11 mouse cellular contexts compared by ENCODE assay signal in the genomic region with DNA sequence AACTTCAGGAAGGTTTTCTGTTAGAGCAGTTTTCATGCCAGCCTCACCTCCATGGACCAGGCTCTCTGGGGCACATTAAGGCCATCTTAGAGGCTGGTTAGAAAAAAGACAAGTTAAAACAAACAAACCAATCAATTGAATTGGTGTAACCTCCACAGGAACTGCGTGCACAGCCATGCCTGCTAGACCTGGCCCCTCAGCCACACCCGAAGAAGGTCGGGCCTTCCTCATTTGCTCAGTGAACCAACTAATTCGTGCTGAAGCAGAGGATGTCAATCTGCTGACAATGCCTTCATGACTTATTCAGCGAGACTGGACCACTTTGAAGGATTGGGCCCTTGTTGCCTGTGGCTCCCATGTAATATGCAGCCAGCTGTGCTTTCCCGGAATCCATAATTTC. TPM values are rescaled to one million over a fixed set of nuclear protein-coding genes. Genes with fewer than 3 reads are reported as not detected.
DNase-seq lines count a peak whose midpoint lies in the region; ATAC-seq and TF ChIP-seq lines count a peak whose summit lies in the region.
"Had no signal": no experiment of that assay in that cellular context is flagged by ENCODE, and none has a peak within 500 bp of the region (broad histone marks: within the 10 kb centered on the region; RNA-seq: fewer than 3 reads in every experiment).

No protein-coding gene starts in this region.

- no peaks in the 10 kb centered on the region for H3K9me3 ChIP-seq in midbrain, embryonic 11.5 days (ENCODE audit: control insufficient read depth, low read length)
- H3K9me3 ChIP-seq in midbrain, postnatal 0 days (ENCODE audit: low read length) = no peaks in the 10 kb centered on the region
- 0 out of 2 replicates have a peak, but pooled peaks cover 2% of the 10 kb centered on the region for H3K9me3 ChIP-seq in liver, embryonic 12.5 days (replicated peaks)
- H3K9me3 ChIP-seq: lung, embryonic 15.5 days; stomach, embryonic 15.5 days had no signal

- H3K27ac ChIP-seq in midbrain, embryonic 11.5 days (ENCODE audit: low read depth, low read length) = peak overlapping the region; percentile 31; the same call in 1 of the 2 replicates
- H3K27ac ChIP-seq in midbrain, postnatal 0 days (ENCODE audit: low read depth, low read length) = no peak overlapping the region
- H3K27ac ChIP-seq in liver, embryonic 12.5 days = peak overlapping the region; percentile 82
- H3K27ac ChIP-seq: hindbrain, embryonic 12.5 days; lung, embryonic 15.5 days had no signal

- H3K4me2 ChIP-seq in midbrain, embryonic 11.5 days = no peak overlapping the region
- no peak overlapping the region for H3K4me2 ChIP-seq in midbrain, postnatal 0 days (ENCODE audit: low read depth, low read length, poor library complexity, severe bottlenecking)
- H3K4me2 ChIP-seq in liver, embryonic 12.5 days = peak overlapping the region; percentile 32
- H3K4me2 ChIP-seq: hindbrain, embryonic 12.5 days; lung, embryonic 15.5 days; stomach, embryonic 15.5 days had no signal

- 15% methylated on average over 6 of the region's 6 CpGs for WGBS in midbrain, embryonic 11.5 days
- WGBS in midbrain, postnatal 0 days = 18% methylated on average over 6 of the region's 6 CpGs
- 23% methylated on average over 6 of the region's 6 CpGs for WGBS in liver, embryonic 12.5 days (ENCODE audit: insufficient replicate concordance)
- 47% methylated on average over 6 of the region's 6 CpGs for WGBS in lung, adult 2 months

- ATAC-seq in midbrain, embryonic 11.5 days (ENCODE audit: low FRiP score) = peak; percentile 67; the same call in 1 of the 2 replicates
- ATAC-seq in midbrain, postnatal 0 days (ENCODE audit: low FRiP score) = no peak
- ATAC-seq in liver, embryonic 12.5 days = peak; percentile 17; the same call in 1 of the 2 replicates

- TF ChIP-seq POLR2A in lung, adult 2 months (IDR thresholded peaks at IDR 0.05; ENCODE audit: borderline replicate concordance, extremely low read depth, low read depth, low read length) = no peak

- no peak for TF ChIP-seq CTCF in midbrain, postnatal 0 days (IDR thresholded peaks at IDR 0.05)
- no peak for TF ChIP-seq CTCF in lung, adult 2 months (IDR thresholded peaks at IDR 0.05; ENCODE audit: insufficient read depth, low read length)

- DNase-seq in midbrain, embryonic 11.5 days (ENCODE audit: low spot score, missing footprints) = peak; percentile 88
- no peak for DNase-seq in midbrain, postnatal 0 days (ENCODE audit: low spot score)
- DNase-seq in c-Kit-positive CD71-positive TER-119-positive erythroid progenitor cells, embryonic 14.5 days (ENCODE audit: low spot score) = peak; percentile 44
- peak; percentile 44 for DNase-seq in retina, postnatal 1 day
- no peak for DNase-seq in right cerebral cortex, postnatal 10 days (ENCODE audit: low spot score in 2 of 2)
- no peak for DNase-seq in lung, adult 2 months
- DNase-seq: cerebellum, adult 18-20 months had no signal

- no peaks in the 10 kb centered on the region for H3K36me3 ChIP-seq in midbrain, embryonic 11.5 days (ENCODE audit: control insufficient read depth, insufficient read depth, low read length)
- H3K36me3 ChIP-seq in midbrain, postnatal 0 days (ENCODE audit: insufficient read depth, low read length) = no peaks in the 10 kb centered on the region
- H3K36me3 ChIP-seq in liver, embryonic 12.5 days = no peaks in the 10 kb centered on the region
- H3K36me3 ChIP-seq: hindbrain, embryonic 12.5 days; lung, embryonic 15.5 days; stomach, embryonic 15.5 days had no signal

- H3K4me1 ChIP-seq in midbrain, embryonic 11.5 days (ENCODE audit: control insufficient read depth, insufficient read depth, low read length) = peaks cover 10% of the 10 kb centered on the region
- no peaks in the 10 kb centered on the region; the same call in 1 of the 2 replicates for H3K4me1 ChIP-seq in midbrain, postnatal 0 days (ENCODE audit: insufficient read depth, low read length)
- H3K4me1 ChIP-seq in liver, embryonic 12.5 days = peaks cover 72% of the 10 kb centered on the region
- H3K4me1 ChIP-seq in lung, adult 2 months (ENCODE audit: control insufficient read depth, insufficient read depth, low read length) = peaks cover 12% of the 10 kb centered on the region

- H3K27me3 ChIP-seq in midbrain, embryonic 11.5 days (ENCODE audit: control insufficient read depth, insufficient read depth, low read length) = no peaks in the 10 kb centered on the region
- no peaks in the 10 kb centered on the region for H3K27me3 ChIP-seq in midbrain, postnatal 0 days (ENCODE audit: insufficient read depth, low read length)
- H3K27me3 ChIP-seq in liver, embryonic 12.5 days (replicated peaks) = no peaks in the 10 kb centered on the region
- H3K27me3 ChIP-seq: hindbrain, embryonic 12.5 days; lung, embryonic 15.5 days; stomach, embryonic 15.5 days had no signal

- H3K4me3 ChIP-seq in midbrain, embryonic 11.5 days (ENCODE audit: low read depth, low read length) = no peak overlapping the region
- H3K4me3 ChIP-seq in midbrain, postnatal 0 days (ENCODE audit: low read depth, low read length) = no peak overlapping the region
- no peak overlapping the region for H3K4me3 ChIP-seq in liver, embryonic 12.5 days
- no peak overlapping the region for H3K4me3 ChIP-seq in lung, adult 2 months (replicated peaks; ENCODE audit: extremely low read depth, low read depth, low read length)
- H3K4me3 ChIP-seq: hindbrain, embryonic 12.5 days; lung, embryonic 15.5 days; stomach, embryonic 15.5 days had no signal

- H3K9ac ChIP-seq in midbrain, embryonic 11.5 days (ENCODE audit: low read length) = no peak overlapping the region
- no peak overlapping the region for H3K9ac ChIP-seq in midbrain, postnatal 0 days (replicated peaks; ENCODE audit: low read length, poor library complexity, severe bottlenecking)
- H3K9ac ChIP-seq in liver, embryonic 12.5 days = peak overlapping the region; percentile 52
- H3K9ac ChIP-seq: hindbrain, embryonic 12.5 days; lung, embryonic 15.5 days; stomach, embryonic 15.5 days had no signal

RNA-seq across cellular contexts. Expression of gene Dapk2, which starts 28.4 kb away (rescaled TPM):
- polyA plus RNA-seq in midbrain, embryonic 11.5 days (2014; fragmentation: Nextera tagmentation; extraction: Ambion mirVana) = 6.7 and 7.4 TPM in 2 replicates
- 0.14 and 1.1 TPM in 2 replicates for total RNA-seq in midbrain, postnatal 0 days (2014; rRNA removed)
- polyA plus RNA-seq in midbrain, postnatal 0 days (2015; fragmentation: Nextera tagmentation; extraction: Ambion mirVana) = 0.43 and 0.58 TPM in 2 replicates
- 12.3 and 16.4 TPM in 2 replicates for polyA plus RNA-seq in liver, embryonic 12.5 days (2016; fragmentation: Nextera tagmentation; extraction: Ambion mirVana)
- polyA plus RNA-seq in lung, adult 2 months (2012; rRNA removed) = 26.7 and 32.8 TPM in 2 replicates

Comparison
In these comparisons a context has a peak if more than half of its experiments do, and no peak if none do; other contexts are left out.
1. DNase-seq: peak in midbrain, embryonic 11.5 days (single experiment), c-Kit-positive CD71-positive TER-119-positive erythroid progenitor cells, embryonic 14.5 days (single experiment) and retina, postnatal 1 day (single experiment); none in midbrain, postnatal 0 days (single experiment), right cerebral cortex, postnatal 10 days (0 of 2) and lung, adult 2 months (single experiment).